Mouse (Mus musculus) lung, postnatal 0 days (tissue): ENCODE results near the gene Tmbim6. TPM values are rescaled to one million over a fixed set of nuclear protein-coding genes. Genes with fewer than 3 reads are reported as not detected.

ENCODE experiments used
- ATAC-seq: fragments of 200-750 bp; cut with Nextera tagmentation; 2 replicates; pipeline ENCODE4 v1.8.0; 2017; ENCODE audit warnings: moderate library complexity
- DNase-seq: peaks from one replicate; pipeline ENCODE4 v3.0.0-alpha.2; 2016; ENCODE audit warnings: low spot score
- H3K27ac ChIP-seq: fragments of 300-500 bp; sonication (generic); 2 replicates; pipeline ENCODE4 v1.5.1; 2014; ENCODE audit warnings: antibody characterized with exemption, mild to moderate bottlenecking, low read length, mixed read lengths
- H3K27me3 ChIP-seq: fragments of 300-500 bp; sonication (generic); replicated peaks from 2 replicates; pipeline ENCODE4 v1.6.1; 2014; ENCODE audit warnings: low read length, mixed read lengths; ENCODE audit not compliant: insufficient read depth
- H3K36me3 ChIP-seq: fragments of 300-500 bp; sonication (generic); 2 replicates; pipeline ENCODE4 v1.6.1; 2014; ENCODE audit warnings: low read length, mixed read lengths; ENCODE audit not compliant: insufficient read depth
- H3K4me1 ChIP-seq: fragments of 300-500 bp; sonication (generic); 2 replicates; pipeline ENCODE4 v1.6.1; 2014; ENCODE audit warnings: antibody characterized with exemption, low read depth, low read length, mixed read lengths; ENCODE audit not compliant: insufficient read depth
- H3K4me2 ChIP-seq: fragments of 300-500 bp; sonication (generic); replicated peaks from 2 replicates; pipeline ENCODE4 v1.6.1; 2014; ENCODE audit warnings: low read depth, mild to moderate bottlenecking, low read length, moderate library complexity, mixed read lengths
- H3K4me3 ChIP-seq: fragments of 300-500 bp; sonication (generic); 2 replicates; pipeline ENCODE4 v1.5.1; 2014; ENCODE audit warnings: low read depth, low read length
- H3K9ac ChIP-seq: fragments of 300-500 bp; sonication (generic); replicated peaks from 2 replicates; pipeline ENCODE4 v1.6.1; 2014; ENCODE audit warnings: low read depth, mild to moderate bottlenecking
- H3K9me3 ChIP-seq: fragments of 300-500 bp; sonication (generic); 2 replicates; pipeline ENCODE4 v1.6.1; 2016; ENCODE audit warnings: low read length, mixed read lengths
- CTCF ChIP-seq: IDR thresholded peaks from 2 replicates; pipeline ENCODE4 v1.5.1; 2016; ENCODE audit warnings: antibody characterized with exemption, mild to moderate bottlenecking
- EP300 ChIP-seq: IDR thresholded peaks from 2 replicates; pipeline ENCODE4 v1.6.1; 2016; ENCODE audit warnings: antibody characterized with exemption, mild to moderate bottlenecking, control low read depth
- WGBS: fragments of 180-500 bp; shearing (Covaris S2); extraction: QIAGEN DNeasy Blood & Tissue Kit; methylation state at CpG from one replicate; pipeline ENCODE4 v1.1.7; 2014; 5-methylcytosine and 5-hydroxymethylcytosine counted together
- polyA plus RNA-seq: library from polyadenylated mRNA; unstranded; fragments of >200 nt; fragmentation: Nextera tagmentation; extraction: Ambion mirVana; gene quantifications from 2 replicates; pipeline ENCODE4 v1.2.1, GENCODE M21; 2015

The Tmbim6 gene
- polyA plus RNA-seq, 1 experiment from 2014 or later = 693 TPM

DNA sequence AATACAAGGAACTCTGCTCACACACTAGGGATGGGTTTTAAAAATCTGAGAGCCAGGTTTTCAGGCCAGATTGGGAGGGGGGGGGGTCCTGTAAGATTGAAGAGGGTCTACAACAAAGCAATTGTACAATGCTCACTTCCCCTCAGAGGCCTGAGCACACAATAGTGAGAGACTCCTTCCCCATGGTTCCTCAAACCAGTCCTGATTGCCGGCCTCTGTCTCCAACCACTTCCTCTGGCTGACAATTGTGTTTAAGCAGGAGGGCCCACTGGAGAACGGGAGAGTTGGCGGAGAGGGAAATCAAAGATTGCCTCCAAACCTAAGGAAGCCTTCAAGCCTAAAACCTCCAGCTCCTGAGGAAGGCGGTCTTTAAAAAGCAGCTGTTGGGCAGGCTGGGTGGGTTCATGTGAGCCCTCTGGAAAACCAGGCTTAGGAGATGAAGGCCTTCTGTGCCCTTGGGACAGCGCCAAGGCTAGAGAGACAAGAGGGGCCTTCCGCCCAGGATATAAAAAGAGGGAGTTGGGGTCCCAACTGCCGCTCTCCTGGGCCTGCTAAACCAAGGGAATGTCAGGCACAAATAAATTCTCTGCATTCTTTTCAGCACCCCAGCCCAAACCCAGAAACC lies 63.8 kb downstream of the Tmbim6 start:
- Histone ChIP-seq H3K27ac (peak overlapping the region; percentile 89), H3K36me3 (no peaks in the 10 kb centered on the region), H3K4me1 (peaks cover 9% of the 10 kb centered on the region; the same call in 1 of the 2 replicates), H3K27me3 (no peaks in the 10 kb centered on the region), H3K9me3 (no peaks in the 10 kb centered on the region), H3K4me2 (peak overlapping the region; percentile 90), H3K9ac (peak overlapping the region; percentile 58), H3K4me3 (peak overlapping the region; percentile 76)
- DNase-seq (no peak), ATAC-seq (no peak)
- TF ChIP-seq CTCF (no peak), EP300 (no peak)
- WGBS = 12% methylated on average over 7 of the region's 7 CpGs

DNA sequence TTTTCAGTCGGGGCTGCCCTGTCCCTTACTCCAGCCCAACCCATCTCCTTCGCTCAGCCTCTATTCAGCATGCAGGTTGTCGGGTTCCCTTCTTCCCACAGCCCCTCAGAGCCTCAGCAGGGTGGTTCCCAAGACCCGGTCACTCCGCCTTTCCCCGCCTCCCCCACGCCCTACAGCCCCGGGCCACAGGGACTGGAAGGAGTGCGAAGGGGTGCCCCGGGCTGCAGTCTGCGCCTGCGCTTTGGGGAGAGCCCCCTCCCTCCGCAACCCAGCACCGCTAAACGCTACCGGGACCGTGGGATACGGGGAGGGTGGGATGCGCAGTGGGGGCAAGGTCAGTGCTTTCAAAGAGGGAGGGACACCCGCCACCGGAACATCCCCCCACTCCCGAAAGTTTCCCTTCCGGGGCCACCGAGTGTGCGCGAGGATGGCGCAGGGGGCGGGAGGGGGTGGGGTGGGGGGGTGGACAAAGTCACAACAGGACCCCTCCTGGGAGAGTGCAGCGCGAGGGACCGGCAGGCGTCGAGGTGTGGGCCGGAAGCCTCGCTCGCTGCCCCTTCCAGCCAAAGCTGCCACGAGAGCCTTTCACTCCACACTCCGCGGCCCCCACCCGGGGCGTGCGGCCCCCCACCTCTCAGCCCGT lies 64.4 kb downstream of the Tmbim6 start:
- DNase-seq (peak; percentile 76), ATAC-seq (peak; percentile 48)
- Histone ChIP-seq H3K4me3 (peak overlapping the region; percentile 76), H3K27ac (peak overlapping the region; percentile 89), H3K27me3 (no peaks in the 10 kb centered on the region), H3K9me3 (no peaks in the 10 kb centered on the region), H3K4me1 (peaks cover 8% of the 10 kb centered on the region; the same call in 1 of the 2 replicates), H3K36me3 (no peaks in the 10 kb centered on the region), H3K9ac (peak overlapping the region; percentile 58), H3K4me2 (peak overlapping the region; percentile 90)
- under 1% methylated on average over 29 of the region's 43 CpGs for WGBS
- TF ChIP-seq EP300 (no peak), CTCF (no peak)

DNA sequence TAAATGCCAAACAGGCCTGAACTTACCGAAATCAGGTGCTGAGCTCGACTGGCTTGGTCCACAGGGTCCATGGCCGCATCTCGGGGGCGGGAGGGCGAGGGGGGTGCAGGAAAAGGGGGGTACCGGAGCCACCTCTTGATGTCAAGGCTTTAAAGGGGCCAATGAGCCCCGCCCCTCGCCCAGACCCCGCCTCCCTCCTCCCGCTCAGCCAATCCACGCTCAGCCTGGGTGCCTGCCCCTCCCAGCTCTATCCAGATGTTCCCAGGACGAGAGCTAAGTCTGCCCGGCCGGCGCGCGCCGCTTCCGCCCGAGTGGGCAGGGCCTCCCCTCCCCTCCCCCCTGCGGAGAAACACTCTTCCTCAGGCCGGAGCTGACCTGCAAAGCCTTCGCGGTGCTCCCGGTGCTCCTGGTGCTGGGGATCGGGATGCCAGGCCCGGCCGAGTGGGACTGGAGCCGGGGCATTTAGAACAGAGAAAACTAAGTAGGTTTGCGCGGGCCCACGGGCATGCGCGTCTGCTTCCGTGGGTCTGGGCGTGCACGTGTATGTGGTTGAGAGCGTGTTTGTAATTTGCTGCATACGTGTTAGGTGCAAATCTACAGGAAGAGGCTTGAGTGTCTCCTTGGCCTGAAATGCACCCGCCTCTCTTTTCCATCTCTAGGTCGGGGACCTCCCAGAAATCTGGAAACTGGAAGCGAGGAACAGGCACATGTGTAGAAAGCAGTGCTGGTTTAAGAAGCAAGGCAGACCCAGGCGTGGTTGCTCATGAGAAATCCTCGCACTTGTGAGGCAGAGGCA lies 65.1 kb downstream of the Tmbim6 start, which contains the start of gene Nckap5l:
Gene Nckap5l, minus strand, starts transcription at position 143 of the 796 bp plus-strand sequence.
- 1% methylated on average over 42 of the region's 45 CpGs for WGBS
- peak; percentile 96 for DNase-seq
- Histone ChIP-seq H3K4me2 (peak within 1 kb of the TSS; percentile 90), H3K9ac (peak within 1 kb of the TSS; percentile 58), H3K36me3 (no peaks in the 10 kb centered on the region), H3K27ac (peak within 1 kb of the TSS; percentile 89), H3K9me3 (no peaks in the 10 kb centered on the region), H3K4me1 (peaks cover 3% of the 10 kb centered on the region; the same call in 1 of the 2 replicates), H3K4me3 (peak within 1 kb of the TSS; percentile 76), H3K27me3 (no peaks in the 10 kb centered on the region)
- peak; percentile 95 for ATAC-seq
- TF ChIP-seq CTCF (no peak), EP300 (no peak)

Other genes with a start within 250 kb of the Tmbim6 start
- 0.21 and 0.63 TPM in 2 replicates for gene Kcnh3, start 168.0 kb upstream of the Tmbim6 start, polyA plus RNA-seq
- 96.9 and 102 TPM in 2 replicates for gene Mcrs1, start 140.9 kb upstream of the Tmbim6 start, polyA plus RNA-seq
- gene Prpf40b, start 97.8 kb upstream of the Tmbim6 start, polyA plus RNA-seq = 37.1 and 39.9 TPM in 2 replicates
- gene Fam186b, start 97.0 kb upstream of the Tmbim6 start, polyA plus RNA-seq = 0.07 TPM in 1 of 2 replicates, not detected in the other
- 25.8 and 30.7 TPM in 2 replicates for gene Fmnl3, start 22.4 kb upstream of the Tmbim6 start, polyA plus RNA-seq
- gene Nckap5l, start 64.9 kb downstream of the Tmbim6 start, polyA plus RNA-seq = 5.2 and 6.0 TPM in 2 replicates
- gene Bcdin3d, start 81.8 kb downstream of the Tmbim6 start, polyA plus RNA-seq = 11.2 and 11.5 TPM in 2 replicates
- gene Faim2, start 135.3 kb downstream of the Tmbim6 start, polyA plus RNA-seq = 0.81 and 0.95 TPM in 2 replicates
- not detected in 2 replicates for gene Aqp2, start 186.2 kb downstream of the Tmbim6 start, polyA plus RNA-seq
- gene Aqp5, start 197.9 kb downstream of the Tmbim6 start, polyA plus RNA-seq = 551 and 593 TPM in 2 replicates
- not detected in 2 replicates for gene Aqp6, start 208.5 kb downstream of the Tmbim6 start, polyA plus RNA-seq